Mouse (Mus musculus) neural tube, embryonic 12.5 days (tissue): ENCODE measurements around the gene Vps35l. TPM values are rescaled to one million over a fixed set of nuclear protein-coding genes. Genes with fewer than 3 reads are reported as not detected.

Source experiments
- ATAC-seq: fragments of 200-750 bp; cut with Nextera tagmentation; 2 replicates; pipeline ENCODE4 v1.8.0; 2017; ENCODE audit warnings: low read depth, mild to moderate bottlenecking, moderate TSS enrichment, moderate library complexity; ENCODE audit not compliant: low FRiP score
- H3K27ac ChIP-seq: fragments of 300-500 bp; sonication (generic); 2 replicates; pipeline ENCODE4 v1.5.1; 2016
- H3K27me3 ChIP-seq: fragments of 300-500 bp; sonication (generic); replicated peaks from 2 replicates; pipeline ENCODE4 v1.6.1; 2016; ENCODE audit warnings: mild to moderate bottlenecking
- H3K36me3 ChIP-seq: fragments of 300-500 bp; sonication (generic); 2 replicates; pipeline ENCODE4 v1.6.1; 2016; ENCODE audit warnings: mild to moderate bottlenecking
- H3K4me1 ChIP-seq: fragments of 300-500 bp; sonication (generic); 2 replicates; pipeline ENCODE4 v1.6.1; 2016
- H3K4me2 ChIP-seq: fragments of 300-500 bp; sonication (generic); replicated peaks from 2 replicates; pipeline ENCODE4 v1.6.1; 2016; ENCODE audit warnings: mild to moderate bottlenecking
- H3K4me3 ChIP-seq: fragments of 300-500 bp; sonication (generic); 2 replicates; pipeline ENCODE4 v1.5.1; 2016
- H3K9ac ChIP-seq: fragments of 300-500 bp; sonication (generic); 2 replicates; pipeline ENCODE4 v1.6.1; 2016; ENCODE audit warnings: mild to moderate bottlenecking
- H3K9me3 ChIP-seq: fragments of 300-500 bp; sonication (generic); 2 replicates; pipeline ENCODE4 v1.6.1; 2016; ENCODE audit warnings: mild to moderate bottlenecking
- WGBS: fragments of 180-500 bp; shearing (Covaris S2); methylation state at CpG from one replicate; pipeline ENCODE4 v1.1.7; 2016; 5-methylcytosine and 5-hydroxymethylcytosine counted together
- polyA plus RNA-seq: library from polyadenylated mRNA; unstranded; fragments of >200 nt; fragmentation: Nextera tagmentation; extraction: Ambion mirVana; gene quantifications from 2 replicates; pipeline ENCODE4 v1.2.1, GENCODE M21; 2016

Vps35l gene
- polyA plus RNA-seq, 1 experiment from 2014 or later: 86.2 TPM

- no peaks in the 10 kb centered on the region for H3K9me3 ChIP-seq
- no peak overlapping the region for H3K27ac ChIP-seq
- H3K9ac ChIP-seq: no peak overlapping the region
- peaks cover 45% of the 10 kb centered on the region for H3K36me3 ChIP-seq
- H3K4me2 ChIP-seq: no peak overlapping the region
- 81% methylated on average over 5 of the region's 5 CpGs for WGBS
- no peak for ATAC-seq
- no peak overlapping the region for H3K4me3 ChIP-seq
- no peaks in the 10 kb centered on the region; the same call in 1 of the 2 replicates for H3K4me1 ChIP-seq
- no peaks in the 10 kb centered on the region for H3K27me3 ChIP-seq
Measured at GRCm38 (mm10) chr7:118790292-118790691, 50.3 kb downstream of the Vps35l start.

DNA sequence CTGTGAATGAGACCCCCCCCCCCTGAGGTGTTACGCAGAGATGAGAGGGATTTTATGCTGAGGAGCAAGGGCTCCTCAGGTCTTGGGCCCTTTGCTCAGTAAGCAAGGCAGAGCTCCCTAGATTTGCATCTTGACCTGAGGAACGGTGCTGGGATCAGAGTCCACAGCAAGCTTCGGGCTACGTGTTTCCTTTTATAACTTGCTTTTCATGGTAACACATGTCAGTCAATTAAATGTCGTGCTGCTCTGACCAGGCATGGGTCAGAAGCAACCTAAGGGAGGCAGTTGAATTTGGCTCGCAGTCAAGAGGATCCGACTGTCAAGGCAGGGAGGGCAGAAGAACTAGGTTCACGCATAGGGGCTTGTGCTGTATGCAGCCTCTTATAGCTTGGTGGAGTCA, 53.9 kb downstream of the Vps35l start:
- Histone ChIP-seq H3K4me2 (no peak overlapping the region), H3K9me3 (no peaks in the 10 kb centered on the region), H3K4me3 (no peak overlapping the region), H3K9ac (no peak overlapping the region), H3K4me1 (no peaks in the 10 kb centered on the region; the same call in 1 of the 2 replicates), H3K36me3 (peaks cover 56% of the 10 kb centered on the region), H3K27ac (no peak overlapping the region), H3K27me3 (no peaks in the 10 kb centered on the region)
- no peak for ATAC-seq
- WGBS: 93% methylated on average over 8 of the region's 8 CpGs

DNA sequence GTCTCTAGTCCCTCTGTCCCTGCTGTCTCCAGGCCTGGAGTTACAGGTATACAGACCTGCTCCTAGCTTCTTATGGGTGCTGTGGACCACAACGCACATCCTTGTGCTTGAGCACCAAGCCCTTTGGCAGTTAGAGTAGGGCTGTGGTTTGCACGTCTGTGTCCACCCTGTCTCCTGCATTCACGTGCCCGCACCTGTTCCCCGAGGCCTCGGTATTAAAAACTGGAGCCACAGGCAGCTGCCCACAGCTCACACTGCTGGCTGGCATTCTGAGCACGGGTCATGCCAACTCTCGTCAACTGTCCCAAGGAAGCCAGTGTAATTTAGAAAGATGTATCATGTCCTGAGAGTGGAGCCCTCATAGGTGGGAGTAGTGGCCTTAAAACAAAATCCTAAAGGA, 55.8 kb downstream of the Vps35l start:
- Histone ChIP-seq H3K4me2 (no peak overlapping the region), H3K4me1 (no peaks in the 10 kb centered on the region; the same call in 1 of the 2 replicates), H3K9me3 (no peaks in the 10 kb centered on the region), H3K9ac (no peak overlapping the region), H3K27ac (no peak overlapping the region), H3K36me3 (peaks cover 66% of the 10 kb centered on the region), H3K4me3 (no peak overlapping the region), H3K27me3 (no peaks in the 10 kb centered on the region)
- ATAC-seq: no peak
- 88% methylated on average over 8 of the region's 8 CpGs for WGBS

DNA sequence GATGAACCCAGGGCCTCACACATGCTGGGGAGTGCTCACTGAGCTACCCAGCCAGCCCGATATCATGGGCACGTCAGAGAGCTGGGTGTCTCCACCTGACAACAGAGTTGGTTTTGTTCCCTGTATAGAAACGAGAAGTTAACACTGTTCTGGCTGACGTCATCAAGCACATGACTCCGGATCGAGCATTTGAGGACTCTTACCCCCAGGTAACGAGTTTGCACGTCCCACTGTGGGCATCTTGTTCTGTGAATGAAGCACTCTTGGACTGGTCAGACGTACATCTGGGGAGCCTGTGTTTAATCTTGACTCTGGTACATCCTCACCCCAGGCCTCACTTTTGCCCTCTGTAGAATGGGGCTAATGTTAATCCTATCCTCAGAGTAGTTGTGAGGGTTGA, 56.8 kb downstream of the Vps35l start:
- Histone ChIP-seq H3K4me1 (no peaks in the 10 kb centered on the region; the same call in 1 of the 2 replicates), H3K27me3 (no peaks in the 10 kb centered on the region), H3K9ac (no peak overlapping the region), H3K36me3 (peaks cover 65% of the 10 kb centered on the region), H3K4me3 (no peak overlapping the region), H3K4me2 (no peak overlapping the region), H3K9me3 (no peaks in the 10 kb centered on the region), H3K27ac (no peak overlapping the region)
- ATAC-seq: no peak
- 92% methylated on average over 9 of the region's 9 CpGs for WGBS

GRCm38 (mm10) chr7:118797600-118797999, 57.6 kb downstream of the Vps35l start:
- no peak overlapping the region for H3K4me2 ChIP-seq
- ATAC-seq: no peak
- no peaks in the 10 kb centered on the region for H3K9me3 ChIP-seq
- no peak overlapping the region for H3K4me3 ChIP-seq
- H3K27me3 ChIP-seq: no peaks in the 10 kb centered on the region
- no peaks in the 10 kb centered on the region; the same call in 1 of the 2 replicates for H3K4me1 ChIP-seq
- H3K9ac ChIP-seq: no peak overlapping the region
- no peak overlapping the region for H3K27ac ChIP-seq
- peaks cover 66% of the 10 kb centered on the region for H3K36me3 ChIP-seq
- WGBS: 80% methylated on average over 7 of the region's 7 CpGs

DNA sequence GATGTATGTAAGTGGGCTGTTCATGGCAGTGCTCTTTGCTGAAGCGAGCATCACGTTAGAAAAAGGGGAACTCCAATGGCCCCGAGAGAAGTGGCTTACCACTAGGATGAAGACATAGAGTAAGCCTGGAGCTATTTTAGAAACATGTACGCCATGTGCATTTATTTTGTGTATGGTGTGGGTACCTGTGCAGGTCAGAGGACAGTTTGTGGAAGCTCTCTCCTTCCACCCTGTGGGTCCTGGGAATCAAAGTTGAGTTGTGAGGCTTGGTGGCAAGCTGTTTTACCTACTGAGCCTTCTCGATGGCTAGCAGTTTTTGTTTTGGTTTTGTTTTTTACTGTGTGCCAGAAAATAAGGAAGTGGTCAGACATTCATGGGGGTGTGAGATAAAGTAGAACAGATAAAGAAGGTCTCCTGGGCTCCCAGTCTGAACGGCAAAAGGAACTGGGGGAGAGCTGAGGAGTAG, 58.1 kb downstream of the Vps35l start:
- Histone ChIP-seq H3K4me3 (no peak overlapping the region), H3K4me2 (no peak overlapping the region), H3K9ac (no peak overlapping the region), H3K9me3 (no peaks in the 10 kb centered on the region), H3K36me3 (peaks cover 64% of the 10 kb centered on the region), H3K27me3 (no peaks in the 10 kb centered on the region), H3K27ac (no peak overlapping the region), H3K4me1 (no peaks in the 10 kb centered on the region; the same call in 1 of the 2 replicates)
- no peak for ATAC-seq
- 88% methylated on average over 6 of the region's 6 CpGs for WGBS

GRCm38 (mm10) chr7:118800112-118800734, 60.2 kb downstream of the Vps35l start:
- ATAC-seq: no peak
- no peaks in the 10 kb centered on the region for H3K27me3 ChIP-seq
- H3K9ac ChIP-seq: no peak overlapping the region
- no peak overlapping the region for H3K4me2 ChIP-seq
- no peak overlapping the region for H3K27ac ChIP-seq
- no peaks in the 10 kb centered on the region for H3K4me1 ChIP-seq
- no peaks in the 10 kb centered on the region for H3K9me3 ChIP-seq
- H3K36me3 ChIP-seq: peaks cover 60% of the 10 kb centered on the region
- WGBS: 92% methylated on average over 15 of the region's 15 CpGs
- H3K4me3 ChIP-seq: no peak overlapping the region

DNA sequence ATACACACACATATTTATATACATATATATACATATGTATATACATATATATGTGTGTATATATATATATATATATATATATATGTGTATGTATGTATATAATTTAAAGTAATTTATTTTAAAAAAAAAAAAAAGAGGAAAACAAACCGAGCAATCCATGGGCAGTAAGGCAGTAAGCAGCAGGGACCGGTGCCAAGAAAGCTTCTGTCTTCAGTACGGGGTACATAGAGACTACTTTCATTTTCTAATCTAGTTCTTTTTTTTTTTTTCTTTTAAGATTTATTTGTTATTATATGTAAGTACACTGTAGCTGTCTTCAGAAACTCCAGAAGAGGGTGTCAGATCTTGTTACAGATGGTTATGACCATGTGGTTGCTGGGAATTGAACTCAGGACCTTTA, 61.8 kb downstream of the Vps35l start:
- Histone ChIP-seq H3K36me3 (peaks cover 52% of the 10 kb centered on the region), H3K4me3 (no peak overlapping the region), H3K27ac (no peak overlapping the region), H3K9ac (no peak overlapping the region), H3K4me1 (no peaks in the 10 kb centered on the region), H3K9me3 (no peaks in the 10 kb centered on the region), H3K4me2 (no peak overlapping the region), H3K27me3 (no peaks in the 10 kb centered on the region)
- no peak for ATAC-seq
- 97% methylated on average over 3 of the region's 3 CpGs for WGBS

- no peaks in the 10 kb centered on the region for H3K27me3 ChIP-seq
- WGBS: 90% methylated on average over 8 of the region's 8 CpGs
- no peak for ATAC-seq
- H3K9ac ChIP-seq: no peak overlapping the region
- no peak overlapping the region for H3K4me2 ChIP-seq
- H3K36me3 ChIP-seq: peaks cover 44% of the 10 kb centered on the region
- no peaks in the 10 kb centered on the region for H3K4me1 ChIP-seq
- H3K9me3 ChIP-seq: no peaks in the 10 kb centered on the region
- no peak overlapping the region for H3K4me3 ChIP-seq
- no peak overlapping the region for H3K27ac ChIP-seq
Measured at GRCm38 (mm10) chr7:118803425-118803824, 63.4 kb downstream of the Vps35l start.

DNA sequence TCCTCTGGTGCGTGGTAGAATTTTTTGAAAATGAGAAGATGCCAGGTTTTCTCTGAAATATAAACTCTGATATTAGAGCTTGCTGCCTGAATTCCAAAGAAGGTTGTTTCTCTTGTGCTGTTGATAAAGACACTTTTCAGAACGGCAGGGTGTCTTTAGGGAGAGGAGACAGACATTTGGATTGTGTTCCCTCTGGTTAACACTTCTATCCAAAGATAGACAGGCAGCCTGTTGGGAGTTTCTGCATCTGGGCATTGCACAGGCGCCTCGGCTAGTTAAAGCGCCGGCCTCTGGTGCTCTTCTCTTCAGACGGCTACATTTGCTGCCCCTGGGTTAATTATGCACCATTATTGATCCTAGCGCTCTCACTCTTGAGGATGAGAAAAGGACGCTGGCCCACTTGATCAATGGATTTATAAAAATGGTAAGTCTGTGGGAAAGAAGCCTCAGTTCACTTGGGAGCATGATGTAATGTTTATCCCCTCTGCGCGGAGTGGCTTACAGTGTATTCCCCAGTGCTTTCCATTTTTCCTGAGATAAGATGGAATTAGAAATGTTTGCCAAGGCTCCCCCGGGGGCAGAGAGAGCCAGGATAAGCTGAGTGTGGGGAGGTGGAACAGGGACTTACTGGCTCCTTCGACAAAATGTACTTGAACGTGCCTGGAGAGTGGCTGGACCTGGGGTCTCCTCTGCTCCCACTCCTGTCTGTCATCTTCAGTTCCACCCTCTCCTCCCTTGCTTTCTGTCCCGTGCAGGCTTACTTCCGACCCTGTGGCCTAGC, 66.8 kb downstream of the Vps35l start:
- 78% methylated on average over 16 of the region's 16 CpGs for WGBS
- Histone ChIP-seq H3K27me3 (no peaks in the 10 kb centered on the region), H3K4me1 (no peaks in the 10 kb centered on the region), H3K36me3 (peaks cover 38% of the 10 kb centered on the region), H3K9me3 (no peaks in the 10 kb centered on the region), H3K4me3 (no peak overlapping the region), H3K9ac (no peak overlapping the region), H3K27ac (no peak overlapping the region), H3K4me2 (no peak overlapping the region)
- ATAC-seq: no peak

GRCm38 (mm10) chr7:118807899-118808298, 67.9 kb downstream of the Vps35l start:
- H3K4me2 ChIP-seq: no peak overlapping the region
- no peak overlapping the region for H3K9ac ChIP-seq
- H3K36me3 ChIP-seq: peaks cover 29% of the 10 kb centered on the region
- H3K4me1 ChIP-seq: no peaks in the 10 kb centered on the region
- H3K9me3 ChIP-seq: no peaks in the 10 kb centered on the region
- H3K27ac ChIP-seq: no peak overlapping the region
- 84% methylated on average over 8 of the region's 8 CpGs for WGBS
- ATAC-seq: no peak
- H3K27me3 ChIP-seq: no peaks in the 10 kb centered on the region
- H3K4me3 ChIP-seq: no peak overlapping the region

DNA sequence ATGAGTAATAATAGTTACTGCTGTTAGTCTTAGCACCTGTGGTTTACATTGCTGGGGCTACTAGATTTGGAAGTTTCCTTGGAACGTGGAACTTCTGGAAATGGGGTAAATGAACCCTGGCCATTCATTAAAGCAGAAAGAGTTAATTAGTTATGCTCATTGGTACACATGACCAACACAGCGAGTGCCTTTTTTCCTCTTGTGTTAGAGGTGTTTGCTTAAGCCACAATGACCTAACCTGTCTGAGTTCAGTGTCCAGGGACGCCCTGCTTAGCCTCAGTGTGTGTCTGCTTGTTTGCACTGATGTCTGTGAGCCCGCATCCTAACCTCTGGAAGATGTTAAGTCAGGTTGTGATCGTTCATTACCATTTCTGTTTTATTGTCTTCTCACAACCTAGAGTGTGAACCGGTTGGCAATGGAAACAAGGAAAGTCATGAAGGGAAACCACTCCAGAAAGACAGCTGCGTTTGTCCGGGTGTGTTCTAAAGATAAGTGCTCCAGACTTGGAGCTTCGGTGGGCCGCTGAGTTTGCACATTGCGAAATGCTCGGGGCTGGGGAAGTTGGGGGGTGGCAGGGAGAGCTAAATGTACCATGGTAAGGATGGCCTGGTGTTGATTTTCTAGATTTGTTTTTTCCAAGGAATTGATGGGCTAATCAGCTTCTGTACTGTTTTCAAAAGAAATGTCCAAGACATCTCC, 71.5 kb downstream of the Vps35l start:
- Histone ChIP-seq H3K27me3 (no peaks in the 10 kb centered on the region), H3K4me3 (no peak overlapping the region), H3K27ac (no peak overlapping the region), H3K36me3 (peaks cover 38% of the 10 kb centered on the region), H3K9me3 (no peaks in the 10 kb centered on the region), H3K4me1 (no peaks in the 10 kb centered on the region), H3K4me2 (no peak overlapping the region), H3K9ac (no peak overlapping the region)
- ATAC-seq: no peak
- 82% methylated on average over 12 of the region's 12 CpGs for WGBS
